Mouse (Mus musculus): ENCODE measurements around the gene Ntmt1.
A peak's percentile ranks its signal among the peaks of the same experiment; 100 is the strongest.

Ntmt1 gene

GRCm38 (mm10) chr2:30807648-30808295 is at the start of gene Ntmt1:
TSS of gene Ntmt1 (plus strand) at chr2:30807826.
- peak; percentile 99 for DNase-seq (ENCODE audit: low spot score in 2 of 2)

GRCm38 (mm10) chr2:30758341-30759087 is 49.1 kb upstream of the Ntmt1 start:
- DNase-seq (ENCODE audit: low spot score in 2 of 2), result no peak

- no peak for DNase-seq (ENCODE audit: low spot score in 2 of 2)
These were observed 48.6 kb upstream of the Ntmt1 start for GRCm38 (mm10) chr2:30759088-30759374.

- DNase-seq (ENCODE audit: low spot score in 2 of 2), result no peak
These were observed 48.2 kb upstream of the Ntmt1 start for GRCm38 (mm10) chr2:30759442-30759841.

- DNase-seq (ENCODE audit: low spot score in 2 of 2), result no peak
These were observed 47.6 kb upstream of the Ntmt1 start for GRCm38 (mm10) chr2:30759858-30760547.

GRCm38 (mm10) chr2:30760706-30761105 is 46.9 kb upstream of the Ntmt1 start:
- DNase-seq (ENCODE audit: low spot score in 2 of 2), result no peak

GRCm38 (mm10) chr2:30766446-30766845 is 41.2 kb upstream of the Ntmt1 start:
- no peak for DNase-seq (ENCODE audit: low spot score in 2 of 2)

GRCm38 (mm10) chr2:30767626-30768240 is 39.9 kb upstream of the Ntmt1 start:
- no peak for DNase-seq (ENCODE audit: low spot score in 2 of 2)

GRCm38 (mm10) chr2:30768529-30768928 is 39.1 kb upstream of the Ntmt1 start:
- no peak for DNase-seq (ENCODE audit: low spot score in 2 of 2)

- DNase-seq (ENCODE audit: low spot score in 2 of 2), result no peak
These were observed 38.4 kb upstream of the Ntmt1 start for GRCm38 (mm10) chr2:30769187-30769586.

- DNase-seq (ENCODE audit: low spot score in 2 of 2), result no peak
These were observed 36.2 kb upstream of the Ntmt1 start for GRCm38 (mm10) chr2:30771368-30771805.

GRCm38 (mm10) chr2:30771806-30772460 is 35.7 kb upstream of the Ntmt1 start:
- peak; percentile 73 for DNase-seq (ENCODE audit: low spot score in 2 of 2)

GRCm38 (mm10) chr2:30772581-30773312 is 34.9 kb upstream of the Ntmt1 start:
- DNase-seq (ENCODE audit: low spot score in 2 of 2), result no peak

- no peak for DNase-seq (ENCODE audit: low spot score in 2 of 2)
These were observed 34.2 kb upstream of the Ntmt1 start for GRCm38 (mm10) chr2:30773313-30774005.

GRCm38 (mm10) chr2:30775955-30776354 is 31.7 kb upstream of the Ntmt1 start:
- DNase-seq (ENCODE audit: low spot score in 2 of 2), result no peak

GRCm38 (mm10) chr2:30777266-30777665 is 30.4 kb upstream of the Ntmt1 start:
- DNase-seq (ENCODE audit: low spot score in 2 of 2), result no peak

- no peak for DNase-seq (ENCODE audit: low spot score in 2 of 2)
These were observed 29.4 kb upstream of the Ntmt1 start for GRCm38 (mm10) chr2:30778235-30778634.

- DNase-seq (ENCODE audit: low spot score in 2 of 2), result no peak
These were observed 28.4 kb upstream of the Ntmt1 start for GRCm38 (mm10) chr2:30779241-30779640.

GRCm38 (mm10) chr2:30782312-30783290 is 25.0 kb upstream of the Ntmt1 start:
- DNase-seq (ENCODE audit: low spot score in 2 of 2), result no peak
